Mouse (Mus musculus): ENCODE results near the gene 4921504E06Rik. TPM values are rescaled to one million over a fixed set of nuclear protein-coding genes. Genes with fewer than 3 reads are reported as not detected.

The 4921504E06Rik gene
- polyA plus RNA-seq, 1 experiment: not detected

- WGBS: 68% methylated on average over 5 of the region's 5 CpGs
- no peaks in the 10 kb centered on the region for H3K4me1 ChIP-seq (ENCODE audit: control insufficient read depth, insufficient read depth, low read length)
- TF ChIP-seq POLR2A (IDR thresholded peaks at IDR 0.05; ENCODE audit: borderline replicate concordance, control insufficient read depth, low read depth, low read length): no peak
- TF ChIP-seq CTCF (IDR thresholded peaks at IDR 0.05; ENCODE audit: control insufficient read depth, insufficient read depth, low read length): no peak
- H3K27ac ChIP-seq (ENCODE audit: control insufficient read depth, insufficient read depth, low read depth, low read length, poor library complexity): no peak overlapping the region
- no peak overlapping the region for H3K4me3 ChIP-seq (replicated peaks; ENCODE audit: control insufficient read depth, low read depth, low read length)
Measured at GRCm38 (mm10) chr2:19524071-19524470, 29.6 kb downstream of the 4921504E06Rik start.

DNA sequence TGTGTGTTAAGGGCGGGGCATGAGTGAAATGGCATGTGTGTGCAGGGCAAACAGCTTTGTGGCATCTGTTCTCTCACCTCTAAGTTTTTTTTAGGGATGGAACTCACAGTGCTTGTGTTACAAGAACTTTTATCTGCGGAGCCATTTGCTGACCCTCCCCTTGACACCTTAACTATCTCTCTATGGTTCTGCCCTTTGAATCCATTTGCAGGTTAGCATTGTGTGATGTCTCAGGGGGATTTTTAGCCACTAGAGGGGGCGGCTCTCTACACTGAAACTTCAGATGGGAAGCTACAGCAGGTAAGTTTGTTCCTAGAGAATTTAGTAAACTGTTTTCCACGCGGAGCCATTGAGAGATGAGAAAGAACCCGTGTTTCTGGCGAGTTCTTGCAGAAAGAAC is 32.1 kb downstream of the 4921504E06Rik start:
- no peak overlapping the region for H3K4me3 ChIP-seq (replicated peaks; ENCODE audit: control insufficient read depth, low read depth, low read length)
- H3K27ac ChIP-seq (ENCODE audit: control insufficient read depth, insufficient read depth, low read depth, low read length, poor library complexity): no peak overlapping the region
- WGBS: 31% methylated on average over 7 of the region's 7 CpGs
- TF ChIP-seq POLR2A (IDR thresholded peaks at IDR 0.05; ENCODE audit: borderline replicate concordance, control insufficient read depth, low read depth, low read length) (no peak), CTCF (IDR thresholded peaks at IDR 0.05; ENCODE audit: control insufficient read depth, insufficient read depth, low read length) (no peak)
- H3K4me1 ChIP-seq (ENCODE audit: control insufficient read depth, insufficient read depth, low read length): no peaks in the 10 kb centered on the region

- Histone ChIP-seq H3K4me1 (ENCODE audit: control insufficient read depth, insufficient read depth, low read length) (no peaks in the 10 kb centered on the region), H3K4me3 (replicated peaks; ENCODE audit: control insufficient read depth, low read depth, low read length) (no peak overlapping the region), H3K27ac (ENCODE audit: control insufficient read depth, insufficient read depth, low read depth, low read length, poor library complexity) (no peak overlapping the region)
- TF ChIP-seq CTCF (IDR thresholded peaks at IDR 0.05; ENCODE audit: control insufficient read depth, insufficient read depth, low read length): no peak
- no peak for TF ChIP-seq POLR2A (IDR thresholded peaks at IDR 0.05; ENCODE audit: borderline replicate concordance, control insufficient read depth, low read depth, low read length)
- WGBS: 76% methylated on average over 2 of the region's 2 CpGs
Measured at GRCm38 (mm10) chr2:19520617-19521016, 33.1 kb downstream of the 4921504E06Rik start.

DNA sequence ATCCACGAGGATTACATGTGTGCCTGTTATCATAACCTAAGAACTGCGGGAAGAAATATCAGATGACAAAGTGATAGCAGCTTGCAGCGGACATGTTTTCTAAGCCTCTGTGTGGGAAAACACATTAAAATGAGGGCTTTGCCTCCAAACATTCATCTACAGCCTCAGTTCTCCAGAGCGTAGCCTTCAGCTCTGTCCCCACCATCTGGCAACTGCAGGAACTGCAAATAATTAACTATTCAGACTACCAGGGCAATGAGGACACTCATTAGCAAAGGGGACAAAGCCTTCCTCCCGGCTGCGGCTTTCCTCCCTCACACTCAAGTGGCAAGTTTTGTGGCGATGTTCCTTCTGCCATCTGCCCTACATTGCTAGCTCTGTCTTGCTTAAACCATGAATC is 33.9 kb downstream of the 4921504E06Rik start:
- H3K4me3 ChIP-seq (replicated peaks; ENCODE audit: control insufficient read depth, low read depth, low read length): no peak overlapping the region
- no peak overlapping the region for H3K27ac ChIP-seq (ENCODE audit: control insufficient read depth, insufficient read depth, low read depth, low read length, poor library complexity)
- 11% methylated on average over 7 of the region's 7 CpGs for WGBS
- TF ChIP-seq CTCF (IDR thresholded peaks at IDR 0.05; ENCODE audit: control insufficient read depth, insufficient read depth, low read length) (peak; percentile 44), POLR2A (IDR thresholded peaks at IDR 0.05; ENCODE audit: borderline replicate concordance, control insufficient read depth, low read depth, low read length) (no peak)
- H3K4me1 ChIP-seq (ENCODE audit: control insufficient read depth, insufficient read depth, low read length): no peaks in the 10 kb centered on the region

DNA sequence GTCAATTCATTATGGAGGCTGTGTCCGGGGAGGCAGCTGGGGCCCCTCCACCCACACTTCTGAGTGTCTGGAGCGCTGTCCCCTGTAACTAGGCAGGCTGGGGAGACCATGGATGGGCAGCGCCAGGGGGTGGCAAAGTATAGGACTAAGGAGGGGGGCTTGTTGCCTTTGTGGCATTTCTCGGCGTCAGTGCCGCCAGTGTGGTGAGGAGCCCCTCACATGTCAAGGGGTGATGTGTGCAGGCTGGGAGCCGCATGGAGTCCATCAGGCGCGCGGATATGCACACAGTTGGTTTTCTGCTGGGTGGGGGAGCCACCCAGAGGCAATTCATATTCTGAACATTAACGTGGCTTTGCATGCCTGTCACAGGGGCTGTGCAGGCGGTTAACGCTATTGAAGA is 35.8 kb downstream of the 4921504E06Rik start:
- H3K27ac ChIP-seq (ENCODE audit: control insufficient read depth, insufficient read depth, low read depth, low read length, poor library complexity): no peak overlapping the region
- no peak overlapping the region for H3K4me3 ChIP-seq (replicated peaks; ENCODE audit: control insufficient read depth, low read depth, low read length)
- 66% methylated on average over 13 of the region's 13 CpGs for WGBS
- no peaks in the 10 kb centered on the region for H3K4me1 ChIP-seq (ENCODE audit: control insufficient read depth, insufficient read depth, low read length)
- TF ChIP-seq POLR2A (IDR thresholded peaks at IDR 0.05; ENCODE audit: borderline replicate concordance, control insufficient read depth, low read depth, low read length) (no peak), CTCF (IDR thresholded peaks at IDR 0.05; ENCODE audit: control insufficient read depth, insufficient read depth, low read length) (no peak)

- WGBS: 68% methylated on average over 5 of the region's 5 CpGs
- Histone ChIP-seq H3K4me1 (ENCODE audit: control insufficient read depth, insufficient read depth, low read length) (no peaks in the 10 kb centered on the region), H3K27ac (ENCODE audit: control insufficient read depth, insufficient read depth, low read depth, low read length, poor library complexity) (no peak overlapping the region), H3K4me3 (replicated peaks; ENCODE audit: control insufficient read depth, low read depth, low read length) (no peak overlapping the region)
- TF ChIP-seq POLR2A (IDR thresholded peaks at IDR 0.05; ENCODE audit: borderline replicate concordance, control insufficient read depth, low read depth, low read length) (no peak), CTCF (IDR thresholded peaks at IDR 0.05; ENCODE audit: control insufficient read depth, insufficient read depth, low read length) (no peak)
Measured at GRCm38 (mm10) chr2:19512381-19512780, 41.3 kb downstream of the 4921504E06Rik start.

DNA sequence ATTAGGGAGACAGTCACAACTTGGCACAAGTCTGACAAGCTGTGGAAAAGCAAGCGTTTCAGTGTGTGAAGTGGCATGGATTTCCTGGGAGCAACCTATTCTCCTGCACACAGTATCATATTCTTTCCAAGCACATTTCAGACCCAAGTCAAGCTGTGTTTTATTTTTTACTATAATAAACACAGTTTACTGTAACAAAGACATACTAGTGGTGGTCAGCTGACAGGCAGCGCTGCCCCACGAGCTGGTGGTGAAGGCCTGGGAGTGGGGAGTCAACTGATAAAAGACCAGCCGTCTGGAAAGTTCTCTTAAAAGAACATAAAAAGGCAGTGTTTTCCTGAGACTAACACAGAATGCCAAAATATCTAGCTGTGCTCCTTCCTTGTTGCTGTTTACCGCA is 42.7 kb downstream of the 4921504E06Rik start:
- Histone ChIP-seq H3K4me1 (ENCODE audit: control insufficient read depth, insufficient read depth, low read length) (no peaks in the 10 kb centered on the region), H3K27ac (ENCODE audit: control insufficient read depth, insufficient read depth, low read depth, low read length, poor library complexity) (no peak overlapping the region), H3K4me3 (replicated peaks; ENCODE audit: control insufficient read depth, low read depth, low read length) (no peak overlapping the region)
- TF ChIP-seq CTCF (IDR thresholded peaks at IDR 0.05; ENCODE audit: control insufficient read depth, insufficient read depth, low read length) (no peak), POLR2A (IDR thresholded peaks at IDR 0.05; ENCODE audit: borderline replicate concordance, control insufficient read depth, low read depth, low read length) (no peak)
- WGBS: 83% methylated on average over 5 of the region's 5 CpGs

DNA sequence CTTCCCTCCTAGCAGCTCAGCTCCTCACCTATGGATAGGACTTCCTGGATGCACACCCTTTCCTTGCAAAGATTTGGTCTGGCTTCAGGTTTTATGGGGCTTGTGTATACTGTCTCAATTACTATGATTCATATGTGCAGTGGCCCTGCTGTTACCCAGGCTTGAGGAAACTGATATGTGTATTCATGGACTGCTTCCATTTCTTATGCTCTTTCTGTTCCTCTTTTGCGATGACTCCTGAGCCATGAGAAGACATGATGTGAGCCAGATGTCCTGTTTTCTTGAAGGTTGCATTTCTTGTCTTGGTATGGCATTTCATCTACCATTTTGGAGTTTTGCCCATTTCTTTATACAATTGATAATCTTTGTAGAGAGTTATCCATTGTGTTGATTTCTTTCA is 48.0 kb downstream of the 4921504E06Rik start:
- TF ChIP-seq CTCF (IDR thresholded peaks at IDR 0.05; ENCODE audit: control insufficient read depth, insufficient read depth, low read length) (no peak), POLR2A (IDR thresholded peaks at IDR 0.05; ENCODE audit: borderline replicate concordance, control insufficient read depth, low read depth, low read length) (no peak)
- H3K4me3 ChIP-seq (replicated peaks; ENCODE audit: control insufficient read depth, low read depth, low read length): no peak overlapping the region
- 60% methylated on average over 1 of the region's 1 CpGs for WGBS
- H3K4me1 ChIP-seq (ENCODE audit: control insufficient read depth, insufficient read depth, low read length): no peaks in the 10 kb centered on the region
- H3K27ac ChIP-seq (ENCODE audit: control insufficient read depth, insufficient read depth, low read depth, low read length, poor library complexity): no peak overlapping the region

- Histone ChIP-seq H3K4me1 (ENCODE audit: control insufficient read depth, insufficient read depth, low read length) (no peaks in the 10 kb centered on the region), H3K4me3 (replicated peaks; ENCODE audit: control insufficient read depth, low read depth, low read length) (no peak overlapping the region), H3K27ac (ENCODE audit: control insufficient read depth, insufficient read depth, low read depth, low read length, poor library complexity) (no peak overlapping the region)
- WGBS: 70% methylated on average over 3 of the region's 3 CpGs
- no peak for TF ChIP-seq POLR2A (IDR thresholded peaks at IDR 0.05; ENCODE audit: borderline replicate concordance, control insufficient read depth, low read depth, low read length)
- TF ChIP-seq CTCF (IDR thresholded peaks at IDR 0.05; ENCODE audit: control insufficient read depth, insufficient read depth, low read length): no peak
Measured at GRCm38 (mm10) chr2:19490262-19490661, 63.5 kb downstream of the 4921504E06Rik start.
